10 mouse cellular contexts compared by ENCODE assay signal in genomic region chr9:32506161-32506560, GRCm38 (mm10). TPM values are rescaled to one million over a fixed set of nuclear protein-coding genes. Genes with fewer than 3 reads are reported as not detected.
DNase-seq lines count a peak whose midpoint lies in the region; ATAC-seq and TF ChIP-seq lines count a peak whose summit lies in the region.
"Had no signal": no experiment of that assay in that cellular context is flagged by ENCODE, and none has a peak within 500 bp of the region (broad histone marks: within the 10 kb centered on the region; RNA-seq: fewer than 3 reads in every experiment).

No protein-coding gene starts in this region.

- H3K4me1 ChIP-seq in midbrain, embryonic 10.5 days: peaks cover 9% of the 10 kb centered on the region
- no peaks in the 10 kb centered on the region for H3K4me1 ChIP-seq in midbrain, embryonic 15.5 days
- peaks cover 11% of the 10 kb centered on the region; the same call in 1 of the 2 replicates for H3K4me1 ChIP-seq in heart, postnatal 0 days (ENCODE audit: control insufficient read depth, insufficient read depth)
- peaks cover 79% of the 10 kb centered on the region for H3K4me1 ChIP-seq in liver, embryonic 12.5 days
- no peaks in the 10 kb centered on the region for H3K4me1 ChIP-seq in forebrain, embryonic 13.5 days
- H3K4me1 ChIP-seq: hindbrain, embryonic 15.5 days had no signal

- no peaks in the 10 kb centered on the region for H3K9me3 ChIP-seq in midbrain, embryonic 10.5 days (replicated peaks)
- H3K9me3 ChIP-seq in midbrain, embryonic 15.5 days: no peaks in the 10 kb centered on the region
- H3K9me3 ChIP-seq in heart, postnatal 0 days (replicated peaks; ENCODE audit: control insufficient read depth, low read length): no peaks in the 10 kb centered on the region
- no peaks in the 10 kb centered on the region for H3K9me3 ChIP-seq in liver, embryonic 12.5 days (replicated peaks)
- H3K9me3 ChIP-seq in forebrain, embryonic 13.5 days (replicated peaks): no peaks in the 10 kb centered on the region
- H3K9me3 ChIP-seq: hindbrain, embryonic 15.5 days had no signal

- no peak for ATAC-seq in midbrain, embryonic 15.5 days (replicated peaks)
- ATAC-seq in heart, postnatal 0 days (ENCODE audit: insufficient read depth, low read depth): peak; percentile 73
- peak; percentile 42; the same call in 1 of the 2 replicates for ATAC-seq in liver, embryonic 12.5 days
- ATAC-seq in forebrain, embryonic 13.5 days: no peak
- ATAC-seq: Patski had no signal

- peak; percentile 91 for TF ChIP-seq EP300 in heart, postnatal 0 days (IDR thresholded peaks at IDR 0.05; ENCODE audit: low read depth)

- H3K27ac ChIP-seq in midbrain, embryonic 10.5 days (replicated peaks): 0 out of 2 replicates have a peak overlapping the region, but pooled peaks have one; percentile 17
- H3K27ac ChIP-seq in midbrain, embryonic 15.5 days: no peak overlapping the region
- peak overlapping the region; percentile 79 for H3K27ac ChIP-seq in heart, postnatal 0 days (ENCODE audit: low read depth)
- H3K27ac ChIP-seq in liver, embryonic 12.5 days: no peak overlapping the region
- no peak overlapping the region for H3K27ac ChIP-seq in forebrain, embryonic 13.5 days
- H3K27ac ChIP-seq: hindbrain, embryonic 15.5 days had no signal

- no peak overlapping the region for H3K4me3 ChIP-seq in midbrain, embryonic 10.5 days
- no peak overlapping the region for H3K4me3 ChIP-seq in midbrain, embryonic 15.5 days
- no peak overlapping the region for H3K4me3 ChIP-seq in heart, postnatal 0 days (ENCODE audit: low read depth, low read length)
- no peak overlapping the region for H3K4me3 ChIP-seq in liver, embryonic 12.5 days
- no peak overlapping the region for H3K4me3 ChIP-seq in forebrain, embryonic 13.5 days
- H3K4me3 ChIP-seq: hindbrain, embryonic 15.5 days had no signal

- TF ChIP-seq CTCF in heart, postnatal 0 days (IDR thresholded peaks at IDR 0.05; ENCODE audit: low read depth): no peak

- H3K27me3 ChIP-seq in midbrain, embryonic 10.5 days (ENCODE audit: low read depth, poor library complexity, severe bottlenecking): no peaks in the 10 kb centered on the region
- H3K27me3 ChIP-seq in midbrain, embryonic 15.5 days (replicated peaks): no peaks in the 10 kb centered on the region
- no peaks in the 10 kb centered on the region for H3K27me3 ChIP-seq in heart, postnatal 0 days (ENCODE audit: control insufficient read depth, insufficient read depth, low read length)
- H3K27me3 ChIP-seq in liver, embryonic 12.5 days (replicated peaks): peaks cover 31% of the 10 kb centered on the region; the same call in 1 of the 2 replicates
- H3K27me3 ChIP-seq in forebrain, embryonic 13.5 days: no peaks in the 10 kb centered on the region
- H3K27me3 ChIP-seq: hindbrain, embryonic 15.5 days; Patski had no signal

- no peak overlapping the region for H3K9ac ChIP-seq in midbrain, embryonic 15.5 days
- no peak overlapping the region for H3K9ac ChIP-seq in heart, postnatal 0 days (replicated peaks; ENCODE audit: low read depth, low read length)
- H3K9ac ChIP-seq in liver, embryonic 12.5 days: no peak overlapping the region
- no peak overlapping the region for H3K9ac ChIP-seq in forebrain, embryonic 13.5 days
- H3K9ac ChIP-seq: hindbrain, embryonic 15.5 days had no signal

- no peak overlapping the region for H3K4me2 ChIP-seq in midbrain, embryonic 15.5 days
- no peak overlapping the region for H3K4me2 ChIP-seq in heart, postnatal 0 days (ENCODE audit: low read depth, low read length)
- H3K4me2 ChIP-seq in liver, embryonic 12.5 days: no peak overlapping the region
- no peak overlapping the region for H3K4me2 ChIP-seq in forebrain, embryonic 13.5 days
- H3K4me2 ChIP-seq: hindbrain, embryonic 15.5 days had no signal

- no peak for DNase-seq in midbrain, embryonic 10.5 days (ENCODE audit: low spot score)
- DNase-seq in heart, postnatal 0 days (ENCODE audit: low spot score): peak; percentile 31
- DNase-seq in thymus, postnatal 14 days: peak; percentile 69
- DNase-seq in frontal cortex, postnatal 10 days (ENCODE audit: low spot score in 2 of 2): no peak
- DNase-seq in left cerebral cortex, adult 18-20 months (ENCODE audit: low spot score in 2 of 2): no peak

- WGBS in midbrain, embryonic 10.5 days: 60% methylated on average over 8 of the region's 8 CpGs
- 48% methylated on average over 8 of the region's 8 CpGs for WGBS in midbrain, embryonic 15.5 days
- 38% methylated on average over 8 of the region's 8 CpGs for WGBS in heart, postnatal 0 days
- 7% methylated on average over 8 of the region's 8 CpGs for WGBS in liver, embryonic 12.5 days (ENCODE audit: insufficient replicate concordance)
- 55% methylated on average over 8 of the region's 8 CpGs for WGBS in forebrain, embryonic 13.5 days

- no peaks in the 10 kb centered on the region for H3K36me3 ChIP-seq in midbrain, embryonic 10.5 days
- no peaks in the 10 kb centered on the region for H3K36me3 ChIP-seq in midbrain, embryonic 15.5 days (replicated peaks)
- no peaks in the 10 kb centered on the region for H3K36me3 ChIP-seq in heart, postnatal 0 days (replicated peaks; ENCODE audit: control insufficient read depth, insufficient read depth, low read length)
- H3K36me3 ChIP-seq in liver, embryonic 12.5 days: no peaks in the 10 kb centered on the region
- no peaks in the 10 kb centered on the region for H3K36me3 ChIP-seq in forebrain, embryonic 13.5 days (ENCODE audit: poor library complexity, severe bottlenecking)
- H3K36me3 ChIP-seq: hindbrain, embryonic 15.5 days had no signal

RNA-seq across cellular contexts. Expression of gene Fli1, which starts 36.5 kb away (rescaled TPM):
- 13.9 and 17.6 TPM in 2 replicates for polyA plus RNA-seq in midbrain, embryonic 10.5 days (2016; fragmentation: Nextera tagmentation; extraction: Ambion mirVana)
- polyA plus RNA-seq in midbrain, embryonic 15.5 days (2015; fragmentation: Nextera tagmentation; extraction: Ambion mirVana): 7.9 and 8.1 TPM in 2 replicates
- total RNA-seq in heart, postnatal 0 days (2014; rRNA removed; ENCODE audit: low replicate concordance): 25.9 and 29.5 TPM in 2 replicates
- 19.0 and 19.2 TPM in 2 replicates for polyA plus RNA-seq in heart, postnatal 0 days (2015; fragmentation: Nextera tagmentation; extraction: Ambion mirVana)
- polyA plus RNA-seq in liver, embryonic 12.5 days (2016; fragmentation: Nextera tagmentation; extraction: Ambion mirVana): 15.3 and 16.2 TPM in 2 replicates
- 7.0 TPM in 2 replicates for polyA plus RNA-seq in forebrain, embryonic 13.5 days (2015; fragmentation: Nextera tagmentation; extraction: Ambion mirVana)
- total RNA-seq in left cerebral cortex, adult 18-20 months (2021): 1 to 10 TPM; 5.8 to 6.4 TPM

Comparison
In these comparisons a context has a peak if more than half of its experiments do, and no peak if none do; other contexts are left out.
1. H3K27ac ChIP-seq: peak in midbrain, embryonic 10.5 days (single experiment) and heart, postnatal 0 days (single experiment); none in midbrain, embryonic 15.5 days (single experiment), liver, embryonic 12.5 days (single experiment) and forebrain, embryonic 13.5 days (single experiment).
2. DNase-seq: peak in heart, postnatal 0 days (single experiment) and thymus, postnatal 14 days (single experiment); none in midbrain, embryonic 10.5 days (single experiment), frontal cortex, postnatal 10 days (0 of 2) and left cerebral cortex, adult 18-20 months (0 of 2).
3. ATAC-seq: peak in heart, postnatal 0 days (single experiment) and liver, embryonic 12.5 days (single experiment); none in midbrain, embryonic 15.5 days (single experiment) and forebrain, embryonic 13.5 days (single experiment).